Mouse (Mus musculus): Measurements from ENCODE around the gene Rnf7.

DNA sequence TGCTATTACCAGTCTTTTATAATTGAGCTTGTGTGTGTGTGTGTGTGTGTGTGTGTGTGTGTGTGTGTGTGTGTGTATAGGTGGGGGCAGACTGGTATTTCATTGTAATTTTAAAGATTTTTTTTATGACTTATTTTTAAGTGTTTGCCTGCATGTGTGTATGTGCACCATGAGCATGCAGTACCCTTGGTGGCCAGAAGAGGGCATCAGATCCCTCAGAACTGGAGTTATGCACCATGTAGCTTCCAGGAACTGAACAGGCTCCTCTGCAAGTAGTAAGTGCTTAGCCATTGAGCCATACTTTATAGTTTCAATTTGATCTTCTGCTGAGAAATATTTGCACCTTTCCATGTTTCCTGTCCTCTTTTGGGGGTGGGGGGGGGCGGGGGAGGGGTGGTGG is 16.9 kb downstream of the Rnf7 start:
- no peak for TF ChIP-seq GATA1 (IDR thresholded peaks at IDR 0.05; ENCODE audit: low read length)
- TF ChIP-seq TAL1 (IDR thresholded peaks at IDR 0.05; ENCODE audit: low read length): no peak
